Mouse (Mus musculus): ENCODE results near the gene Asic1. TPM values are rescaled to one million over a fixed set of nuclear protein-coding genes. Genes with fewer than 3 reads are reported as not detected.
A peak's percentile ranks its signal among the peaks of the same experiment; 100 is the strongest.
"Not testable (repeated sequence)": the region's sequence is repeated elsewhere in the genome, so short reads cannot be mapped to it uniquely, and the experiment has no call there.

Asic1 gene
- polyA plus RNA-seq, 1 experiment from 2014 or later, result 68.9 TPM

DNA sequence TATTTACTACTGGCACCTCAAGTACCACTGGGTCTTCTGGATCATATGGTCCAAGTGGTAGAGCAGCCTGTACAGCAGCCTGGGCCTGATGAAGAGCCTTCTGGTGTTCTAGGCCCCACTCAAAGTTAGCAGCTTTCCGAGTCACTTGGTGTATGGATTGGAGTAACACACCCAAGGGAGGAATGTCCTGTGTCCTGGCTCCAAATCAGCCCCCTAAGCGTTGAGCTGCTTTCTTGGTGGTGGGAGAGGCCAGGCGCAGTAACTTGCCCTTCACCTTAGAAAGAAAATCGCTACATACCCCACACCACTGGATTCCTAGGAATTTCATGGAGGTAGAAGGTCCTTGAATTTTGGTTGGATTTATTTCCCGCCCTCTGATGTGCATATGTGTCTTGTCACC is 14.0 kb downstream of the Asic1 start:
- Histone ChIP-seq H3K27ac (replicated peaks) (no peak overlapping the region), H3K4me3 (replicated peaks) (no peak overlapping the region), H3K9ac (replicated peaks) (no peak overlapping the region), H3K4me2 (no peak overlapping the region), H3K36me3 (peaks cover 33% of the 10 kb centered on the region), H3K4me1 (peaks cover 14% of the 10 kb centered on the region; the same call in 1 of the 2 replicates), H3K9me3 (replicated peaks) (no peaks in the 10 kb centered on the region), H3K27me3 (replicated peaks) (no peaks in the 10 kb centered on the region)
- 93% methylated on average over 5 of the region's 5 CpGs for WGBS
- no peak for ATAC-seq (ENCODE audit: low FRiP score)

DNA sequence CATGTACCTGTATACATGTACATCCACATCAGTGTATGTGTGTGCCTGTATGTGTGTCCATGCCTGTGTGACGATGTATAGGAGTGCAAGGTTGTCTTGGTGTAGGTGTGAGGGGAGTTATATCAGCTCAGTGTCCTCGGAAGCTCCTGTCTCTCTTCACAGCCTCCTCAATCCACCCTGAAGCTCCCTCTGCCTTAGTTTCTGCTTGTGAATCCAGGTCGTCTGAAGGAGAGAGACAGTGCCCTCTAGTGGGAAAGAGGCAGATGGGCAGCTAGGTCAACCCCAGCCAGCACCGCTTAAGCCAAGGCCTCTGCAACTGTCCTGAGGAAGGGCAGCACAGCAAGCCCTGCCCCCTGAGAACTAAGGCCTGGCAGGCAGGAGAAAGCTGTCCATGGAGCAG is 18.5 kb downstream of the Asic1 start:
- Histone ChIP-seq H3K36me3 (peaks cover 32% of the 10 kb centered on the region), H3K4me2 (no peak overlapping the region), H3K4me3 (replicated peaks) (no peak overlapping the region), H3K4me1 (peaks cover 28% of the 10 kb centered on the region), H3K9ac (replicated peaks) (no peak overlapping the region), H3K27me3 (replicated peaks) (no peaks in the 10 kb centered on the region), H3K27ac (replicated peaks) (no peak overlapping the region), H3K9me3 (replicated peaks) (no peaks in the 10 kb centered on the region)
- ATAC-seq (ENCODE audit: low FRiP score), result 0 out of 2 replicates have a peak, but pooled peaks have one; percentile 43
- 2% methylated on average over 4 of the region's 4 CpGs for WGBS

DNA sequence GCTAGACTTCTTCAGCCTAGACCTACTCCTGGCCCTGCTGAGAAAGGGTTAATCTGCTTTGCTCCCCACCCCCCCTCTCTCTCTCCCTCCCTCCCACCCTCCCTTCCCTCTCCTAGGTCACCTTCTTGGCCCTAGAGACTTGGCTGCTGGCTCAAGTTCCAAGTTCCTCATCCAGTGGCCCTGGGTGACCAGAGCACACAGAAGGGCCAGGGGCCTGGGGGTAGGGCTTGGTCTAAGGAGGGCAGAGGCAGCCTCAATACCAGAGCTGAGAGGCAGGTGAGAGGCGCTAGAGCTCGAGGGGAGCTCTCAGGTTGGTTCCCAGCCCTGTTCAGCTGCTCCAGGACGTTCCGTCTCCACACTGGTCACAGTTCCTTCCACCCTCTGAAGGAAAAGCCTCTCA is 20.8 kb downstream of the Asic1 start:
- ATAC-seq (ENCODE audit: low FRiP score), result no peak
- Histone ChIP-seq H3K36me3 (peaks cover 32% of the 10 kb centered on the region), H3K4me2 (no peak overlapping the region), H3K4me1 (peaks cover 28% of the 10 kb centered on the region), H3K9ac (replicated peaks) (no peak overlapping the region), H3K27me3 (replicated peaks) (no peaks in the 10 kb centered on the region), H3K4me3 (replicated peaks) (no peak overlapping the region), H3K27ac (replicated peaks) (no peak overlapping the region), H3K9me3 (replicated peaks) (no peaks in the 10 kb centered on the region)
- 35% methylated on average over 4 of the region's 4 CpGs for WGBS

DNA sequence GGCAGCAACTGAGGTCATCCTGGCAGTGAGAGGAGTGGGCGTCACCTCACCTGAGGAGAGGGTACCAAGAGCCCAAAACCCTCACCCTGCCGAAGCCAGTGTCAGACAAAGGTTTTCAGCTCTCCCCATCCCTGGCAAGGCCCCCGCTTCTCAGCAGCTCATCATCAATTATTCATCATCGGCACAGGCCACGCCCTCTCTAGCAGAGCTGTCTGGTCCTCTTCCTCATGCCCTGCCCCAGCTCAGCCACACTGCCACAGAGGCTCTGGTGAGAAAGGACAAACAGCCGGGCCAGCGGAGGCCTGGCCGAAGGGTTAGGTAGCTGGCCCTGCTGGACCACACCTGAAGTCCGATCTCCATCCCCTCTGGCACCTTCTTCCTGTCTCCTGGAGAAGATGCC is 21.8 kb downstream of the Asic1 start:
- H3K36me3 ChIP-seq, result peaks cover 32% of the 10 kb centered on the region
- no peaks in the 10 kb centered on the region for H3K27me3 ChIP-seq (replicated peaks)
- ATAC-seq (ENCODE audit: low FRiP score), result no peak
- peaks cover 28% of the 10 kb centered on the region for H3K4me1 ChIP-seq
- H3K9me3 ChIP-seq (replicated peaks), result no peaks in the 10 kb centered on the region
- H3K4me2 ChIP-seq, result no peak overlapping the region
- no peak overlapping the region for H3K9ac ChIP-seq (replicated peaks)
- H3K27ac ChIP-seq (replicated peaks), result no peak overlapping the region
- WGBS, result 53% methylated on average over 9 of the region's 9 CpGs
- H3K4me3 ChIP-seq (replicated peaks), result no peak overlapping the region

DNA sequence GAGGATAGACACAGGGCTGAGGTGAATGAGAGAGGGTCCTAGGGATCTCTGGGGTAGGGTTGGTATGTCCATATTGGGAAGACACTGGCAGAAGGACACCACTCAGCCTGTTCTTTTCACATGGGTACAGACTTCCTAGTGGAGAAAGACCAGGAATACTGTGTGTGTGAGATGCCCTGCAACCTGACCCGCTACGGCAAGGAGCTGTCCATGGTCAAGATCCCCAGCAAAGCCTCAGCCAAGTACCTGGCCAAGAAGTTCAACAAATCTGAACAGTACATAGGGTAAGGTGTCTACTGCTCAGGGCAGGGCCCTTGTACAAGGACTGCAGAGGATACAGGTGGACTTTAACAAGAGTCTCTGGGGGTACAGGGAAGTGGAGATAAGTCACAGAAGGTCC is 27.1 kb downstream of the Asic1 start:
- Histone ChIP-seq H3K4me2 (no peak overlapping the region), H3K9ac (replicated peaks) (no peak overlapping the region), H3K36me3 (peaks cover 50% of the 10 kb centered on the region), H3K4me3 (replicated peaks) (no peak overlapping the region), H3K27ac (replicated peaks) (no peak overlapping the region), H3K27me3 (replicated peaks) (no peaks in the 10 kb centered on the region), H3K4me1 (peaks cover 13% of the 10 kb centered on the region; the same call in 1 of the 2 replicates), H3K9me3 (replicated peaks) (no peaks in the 10 kb centered on the region)
- ATAC-seq (ENCODE audit: low FRiP score), result no peak
- 42% methylated on average over 2 of the region's 2 CpGs for WGBS

DNA sequence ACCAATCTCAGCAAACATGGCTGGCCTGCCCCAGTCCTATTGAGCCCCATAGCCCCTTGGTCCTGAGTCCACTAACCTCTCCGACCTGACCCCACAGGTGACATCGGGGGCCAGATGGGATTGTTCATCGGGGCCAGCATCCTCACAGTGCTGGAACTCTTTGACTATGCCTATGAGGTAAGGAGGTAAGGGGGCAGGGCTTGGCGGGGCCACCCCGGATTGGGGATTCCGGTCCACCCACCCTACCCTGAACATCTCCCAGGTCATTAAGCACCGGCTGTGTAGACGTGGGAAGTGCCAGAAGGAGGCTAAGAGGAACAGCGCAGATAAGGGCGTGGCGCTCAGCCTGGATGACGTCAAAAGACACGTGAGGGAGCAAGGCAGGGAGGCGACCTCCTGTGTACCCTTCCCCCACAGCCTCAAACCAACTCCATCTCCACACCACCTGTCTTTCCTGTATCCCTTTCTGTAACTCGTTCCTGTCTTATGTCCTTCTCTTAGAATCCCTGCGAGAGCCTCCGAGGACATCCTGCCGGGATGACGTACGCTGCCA is 28.4 kb downstream of the Asic1 start:
- H3K27ac ChIP-seq (replicated peaks), result no peak overlapping the region
- peaks cover 44% of the 10 kb centered on the region for H3K36me3 ChIP-seq
- ATAC-seq (ENCODE audit: low FRiP score), result no peak
- 42% methylated on average over 20 of the region's 20 CpGs for WGBS
- no peak overlapping the region for H3K4me2 ChIP-seq
- no peaks in the 10 kb centered on the region for H3K9me3 ChIP-seq (replicated peaks)
- no peaks in the 10 kb centered on the region for H3K27me3 ChIP-seq (replicated peaks)
- H3K9ac ChIP-seq (replicated peaks), result no peak overlapping the region
- no peak overlapping the region for H3K4me3 ChIP-seq (replicated peaks)
- H3K4me1 ChIP-seq, result peaks cover 17% of the 10 kb centered on the region

DNA sequence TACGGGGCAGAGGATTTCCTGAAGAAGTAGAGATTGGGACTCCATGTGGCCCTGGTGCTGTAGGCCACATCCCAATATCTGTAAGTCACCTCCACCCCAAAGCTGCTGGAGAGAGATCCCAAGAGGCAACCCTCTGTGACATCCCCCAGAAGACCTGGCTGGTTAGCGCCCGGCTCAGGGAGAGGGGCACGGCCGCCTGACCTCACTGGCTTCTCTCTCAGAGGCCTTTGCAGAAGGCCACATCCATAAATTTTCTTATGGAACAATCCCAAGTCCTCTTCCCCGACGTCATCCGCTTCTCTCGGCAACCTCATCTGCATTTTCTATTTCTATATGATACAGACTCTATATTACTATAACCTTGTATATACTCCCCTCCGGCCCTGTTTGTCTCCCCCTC is 29.5 kb downstream of the Asic1 start:
- Histone ChIP-seq H3K4me2 (no peak overlapping the region), H3K4me3 (replicated peaks) (no peak overlapping the region), H3K9me3 (replicated peaks) (no peaks in the 10 kb centered on the region), H3K36me3 (peaks cover 44% of the 10 kb centered on the region), H3K4me1 (peaks cover 28% of the 10 kb centered on the region), H3K9ac (replicated peaks) (no peak overlapping the region; the same call in 1 of the 2 replicates), H3K27ac (replicated peaks) (0 out of 2 replicates have a peak overlapping the region, but pooled peaks have one; percentile 18), H3K27me3 (replicated peaks) (no peaks in the 10 kb centered on the region)
- ATAC-seq (ENCODE audit: low FRiP score), result no peak
- 62% methylated on average over 10 of the region's 10 CpGs for WGBS

DNA sequence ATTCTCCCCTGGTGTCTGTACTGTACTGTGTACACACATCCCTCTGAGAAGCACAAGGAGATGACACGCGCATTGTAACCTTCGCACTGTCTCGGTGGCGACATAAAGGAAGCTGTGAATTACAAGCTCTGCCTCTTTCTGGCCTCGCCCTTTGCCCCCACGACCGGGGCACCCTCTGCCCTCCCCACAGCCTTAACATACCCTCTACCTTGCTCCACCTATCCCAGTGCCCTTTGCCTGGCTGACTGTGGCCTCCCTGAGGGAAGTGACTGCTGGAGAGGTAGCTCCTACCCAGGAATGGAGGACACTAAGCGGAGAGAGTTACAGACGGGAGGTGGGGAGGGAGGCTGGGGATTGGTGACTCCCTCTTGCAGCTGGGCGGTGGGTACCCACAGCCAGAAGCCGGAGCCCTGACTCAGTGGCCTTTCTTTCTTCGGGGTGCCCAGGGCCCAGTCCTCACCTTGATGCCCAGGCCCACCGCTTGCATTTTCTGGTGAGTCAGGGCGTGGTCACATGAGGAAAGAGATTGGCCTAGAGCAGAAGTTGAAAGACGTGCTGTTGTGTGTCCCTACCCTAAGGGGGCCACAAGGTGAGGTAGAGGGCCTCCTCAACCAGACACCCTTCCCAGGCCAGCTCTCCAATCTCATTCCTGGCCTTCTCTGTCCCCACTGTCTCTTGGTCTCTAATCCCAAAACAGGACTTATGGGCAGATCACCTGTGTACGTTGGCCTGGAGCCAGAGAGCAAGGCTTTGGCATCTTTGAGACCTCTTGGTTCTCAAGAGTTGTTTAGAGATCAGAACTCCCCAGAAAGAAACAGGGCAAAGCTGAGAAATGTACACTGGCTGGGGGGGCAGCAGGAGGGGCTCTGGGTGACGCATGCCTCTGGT is 30.3 kb downstream of the Asic1 start:
- WGBS, result 88% methylated on average over 18 of the region's 18 CpGs
- Histone ChIP-seq H3K9ac (replicated peaks) (no peak overlapping the region), H3K4me1 (peaks cover 33% of the 10 kb centered on the region), H3K27ac (replicated peaks) (peak overlapping the region; percentile 98; the same call in 1 of the 2 replicates), H3K4me2 (no peak overlapping the region), H3K27me3 (replicated peaks) (no peaks in the 10 kb centered on the region), H3K36me3 (peaks cover 37% of the 10 kb centered on the region), H3K4me3 (replicated peaks) (no peak overlapping the region), H3K9me3 (replicated peaks) (no peaks in the 10 kb centered on the region)
- no peak for ATAC-seq (ENCODE audit: low FRiP score)

DNA sequence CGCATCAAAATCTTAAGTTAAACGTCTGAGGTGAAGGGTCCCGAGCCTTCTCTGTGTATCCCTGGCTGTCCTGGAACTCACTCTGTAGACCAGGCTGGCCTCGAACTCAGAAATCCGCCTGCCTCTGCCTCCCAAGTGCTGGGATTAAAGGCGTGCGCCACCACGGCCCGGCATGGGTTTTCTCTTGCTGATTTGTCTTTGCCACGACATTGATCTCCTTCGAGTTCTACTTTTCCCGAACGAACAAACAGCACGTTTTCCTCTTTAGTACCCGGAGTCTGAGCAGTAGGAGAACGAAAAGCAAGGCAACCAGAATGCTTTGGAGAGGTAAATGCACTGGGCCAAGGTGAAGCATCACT is 31.5 kb downstream of the Asic1 start:
- Histone ChIP-seq H3K9ac (replicated peaks) (peak overlapping the region; percentile 93; the same call in 1 of the 2 replicates), H3K4me3 (replicated peaks) (peak overlapping the region; percentile 84), H3K36me3 (peaks cover 36% of the 10 kb centered on the region), H3K4me1 (peaks cover 36% of the 10 kb centered on the region), H3K4me2 (peak overlapping the region; percentile 82), H3K27ac (replicated peaks) (peak overlapping the region; percentile 98)
- 47% methylated on average over 16 of the region's 16 CpGs for WGBS
- not testable (repeated sequence) for H3K9me3 ChIP-seq (replicated peaks); H3K27me3 ChIP-seq (replicated peaks)
- ATAC-seq (ENCODE audit: low FRiP score), result peak; percentile 8; the same call in 1 of the 2 replicates

DNA sequence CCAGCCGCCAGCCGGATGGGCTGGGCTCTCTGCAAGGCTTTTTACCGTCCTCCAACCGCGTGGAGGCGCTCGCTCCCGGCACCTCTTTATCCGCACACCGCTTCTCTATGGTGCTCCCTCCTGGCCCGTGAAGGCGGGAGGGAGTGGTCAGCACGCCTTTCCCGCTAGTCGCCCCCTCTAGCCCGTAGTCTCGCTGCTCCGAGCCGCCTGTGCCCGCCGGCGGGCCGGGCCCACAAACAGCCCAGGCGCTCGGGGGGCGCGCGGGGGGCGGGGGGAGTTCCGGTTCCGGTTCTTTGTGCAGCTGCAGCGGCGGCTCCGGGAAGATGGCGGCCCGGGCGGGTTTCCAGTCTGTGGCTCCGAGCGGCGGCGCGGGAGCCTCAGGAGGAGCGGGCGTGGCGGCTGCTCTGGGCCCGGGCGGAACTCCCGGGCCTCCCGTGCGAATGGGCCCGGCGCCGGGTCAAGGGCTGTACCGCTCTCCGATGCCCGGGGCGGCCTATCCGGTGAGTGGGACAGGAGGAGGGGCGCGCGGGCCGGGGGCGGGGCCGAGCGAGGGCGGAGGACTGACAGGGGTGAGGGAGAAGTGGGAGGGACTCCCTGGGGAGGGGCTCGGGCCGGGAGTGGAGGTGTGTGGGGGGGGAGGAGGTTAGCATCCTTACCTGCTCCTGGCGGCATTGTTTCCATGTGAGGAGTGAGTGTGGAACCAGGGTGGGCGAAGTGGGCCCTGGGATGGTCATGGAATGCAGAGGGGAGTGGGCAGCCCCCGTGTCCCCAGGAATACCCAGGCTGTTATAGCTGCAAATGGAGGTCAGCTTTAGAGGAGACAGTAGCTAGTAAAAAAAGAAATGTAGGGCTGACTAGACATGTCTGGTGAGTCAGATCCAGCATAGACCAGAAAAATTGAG is 32.1 kb downstream of the Asic1 start, which contains the start of gene Smarcd1:
Gene Smarcd1 (plus strand): TSS at position 131 of the 902 bp plus-strand sequence.
- ATAC-seq (ENCODE audit: low FRiP score), result peak; percentile 94
- peak within 1 kb of the TSS; percentile 82 for H3K4me2 ChIP-seq
- H3K9ac ChIP-seq (replicated peaks), result peak within 1 kb of the TSS; percentile 93
- H3K36me3 ChIP-seq, result peaks cover 36% of the 10 kb centered on the region
- no peaks in the 10 kb centered on the region for H3K27me3 ChIP-seq (replicated peaks)
- H3K27ac ChIP-seq (replicated peaks), result peak within 1 kb of the TSS; percentile 98
- H3K9me3 ChIP-seq (replicated peaks), result no peaks in the 10 kb centered on the region
- H3K4me1 ChIP-seq, result peaks cover 36% of the 10 kb centered on the region
- under 1% methylated on average over 69 of the region's 71 CpGs for WGBS
- peak within 1 kb of the TSS; percentile 84 for H3K4me3 ChIP-seq (replicated peaks)

DNA sequence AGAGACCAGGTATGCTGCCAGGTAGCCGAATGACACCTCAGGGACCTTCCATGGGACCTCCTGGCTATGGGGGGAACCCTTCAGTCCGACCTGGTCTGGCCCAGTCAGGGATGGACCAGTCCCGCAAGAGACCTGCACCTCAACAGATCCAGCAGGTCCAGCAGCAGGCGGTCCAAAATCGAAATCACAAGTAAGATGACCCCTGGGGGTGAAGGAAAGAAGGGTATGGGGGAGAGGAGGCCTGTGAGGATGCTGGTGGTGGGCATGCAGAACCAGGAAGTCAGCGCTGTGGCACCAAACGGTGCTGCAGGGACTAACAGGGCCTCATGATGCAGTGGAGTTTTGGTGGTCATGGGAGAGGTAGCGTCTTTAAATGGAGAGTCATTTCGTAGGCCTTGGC is 32.9 kb downstream of the Asic1 start:
- peak overlapping the region; percentile 98 for H3K27ac ChIP-seq (replicated peaks)
- H3K27me3 ChIP-seq (replicated peaks), result no peaks in the 10 kb centered on the region
- 44% methylated on average over 9 of the region's 9 CpGs for WGBS
- no peaks in the 10 kb centered on the region for H3K9me3 ChIP-seq (replicated peaks)
- H3K4me3 ChIP-seq (replicated peaks), result peak overlapping the region; percentile 84
- peaks cover 42% of the 10 kb centered on the region for H3K36me3 ChIP-seq
- no peak for ATAC-seq (ENCODE audit: low FRiP score)
- H3K4me1 ChIP-seq, result peaks cover 36% of the 10 kb centered on the region
- H3K4me2 ChIP-seq, result peak overlapping the region; percentile 82
- peak overlapping the region; percentile 93 for H3K9ac ChIP-seq (replicated peaks)
